Mouse (Mus musculus) liver, embryonic 13.5 days (tissue): ENCODE measurements around the gene Ssna1. TPM values are rescaled to one million over a fixed set of nuclear protein-coding genes. Genes with fewer than 3 reads are reported as not detected.
A peak's percentile ranks its signal among the peaks of the same experiment; 100 is the strongest.
"Not testable (repeated sequence)": the region's sequence is repeated elsewhere in the genome, so short reads cannot be mapped to it uniquely, and the experiment has no call there.

Experiments used
- ATAC-seq: fragments of 200-750 bp; cut with Nextera tagmentation; 2 replicates; pipeline ENCODE4 v1.8.0; 2017; ENCODE audit warnings: low read depth, mild to moderate bottlenecking, moderate number of reproducible peaks, moderate library complexity
- DNase-seq: peaks from one replicate; pipeline ENCODE4 v3.0.0; 2022
- H3K27ac ChIP-seq: fragments of 300-500 bp; sonication (generic); 2 replicates; pipeline ENCODE4 v1.5.1; 2015; ENCODE audit warnings: moderate library complexity, mild to moderate bottlenecking, inconsistent platforms
- H3K27me3 ChIP-seq: fragments of 300-500 bp; sonication (generic); 2 replicates; pipeline ENCODE4 v1.6.1; 2015; ENCODE audit warnings: mild to moderate bottlenecking, inconsistent platforms
- H3K36me3 ChIP-seq: fragments of 300-500 bp; sonication (generic); 2 replicates; pipeline ENCODE4 v1.6.1; 2015; ENCODE audit warnings: mild to moderate bottlenecking, inconsistent platforms
- H3K4me1 ChIP-seq: fragments of 300-500 bp; sonication (generic); replicated peaks from 2 replicates; pipeline ENCODE4 v1.6.1; 2015; ENCODE audit warnings: inconsistent platforms
- H3K4me2 ChIP-seq: fragments of 300-500 bp; sonication (generic); 2 replicates; pipeline ENCODE4 v1.6.1; 2015; ENCODE audit warnings: inconsistent platforms, mild to moderate bottlenecking, moderate library complexity
- H3K4me3 ChIP-seq: fragments of 300-500 bp; sonication (generic); replicated peaks from 2 replicates; pipeline ENCODE4 v1.5.1; 2015; ENCODE audit warnings: mild to moderate bottlenecking, inconsistent platforms
- H3K9ac ChIP-seq: fragments of 300-500 bp; sonication (generic); 2 replicates; pipeline ENCODE4 v1.6.1; 2015; ENCODE audit warnings: mild to moderate bottlenecking, inconsistent platforms
- H3K9me3 ChIP-seq: fragments of 300-500 bp; sonication (generic); replicated peaks from 2 replicates; pipeline ENCODE4 v1.6.1; 2016; ENCODE audit warnings: inconsistent platforms
- WGBS: fragments of 180-500 bp; shearing (Covaris S2); methylation state at CpG from one replicate; pipeline ENCODE4 v1.1.7; 2015; ENCODE audit not compliant: insufficient replicate concordance; 5-methylcytosine and 5-hydroxymethylcytosine counted together
- polyA plus RNA-seq: library from polyadenylated mRNA; unstranded; fragments of >200 nt; fragmentation: Nextera tagmentation; extraction: Ambion mirVana; gene quantifications from 2 replicates; pipeline ENCODE4 v1.2.1, GENCODE M21; 2015

Ssna1 gene
- polyA plus RNA-seq, 1 experiment from 2014 or later = 158 TPM

DNA sequence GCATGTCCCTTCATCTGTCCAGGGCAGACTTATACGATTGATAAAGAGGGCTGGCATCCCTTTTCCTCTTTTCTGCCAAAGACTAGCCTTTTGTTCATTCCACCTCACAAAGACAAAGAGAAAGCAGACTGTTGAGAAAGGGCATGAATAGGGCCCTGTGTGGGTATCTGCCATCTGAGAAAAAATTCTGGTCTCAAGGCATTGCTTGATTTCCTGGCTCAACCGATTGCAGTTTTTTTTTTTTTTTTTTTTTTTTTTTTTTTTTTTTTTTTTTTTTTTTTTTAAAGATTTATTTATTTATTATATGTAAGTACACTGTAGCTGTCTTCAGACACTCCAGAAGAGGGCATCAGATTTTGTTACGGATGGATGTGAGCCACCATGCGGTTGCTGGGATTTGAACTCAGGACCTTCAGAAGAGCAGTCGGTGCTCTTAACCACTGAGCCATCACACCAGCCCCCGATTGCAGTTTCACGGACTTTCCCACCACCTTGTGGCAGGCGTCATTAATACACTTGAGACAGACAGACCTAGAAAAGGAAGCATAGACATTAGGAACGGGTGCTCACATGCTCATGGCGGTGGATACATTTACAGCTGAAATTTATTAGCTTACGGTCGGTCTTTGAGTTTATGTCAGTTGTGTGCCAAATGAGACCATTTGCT is 15.7 kb downstream of the Ssna1 start:
- WGBS = 35% methylated on average over 12 of the region's 12 CpGs
- Histone ChIP-seq H3K36me3 (peaks cover 22% of the 10 kb centered on the region), H3K27ac (peak overlapping the region; percentile 89), H3K4me3 (peak overlapping the region; percentile 99), H3K9ac (peak overlapping the region; percentile 88), H3K4me2 (peak overlapping the region; percentile 92), H3K4me1 (peaks cover 31% of the 10 kb centered on the region)
- H3K27me3 ChIP-seq, H3K9me3 ChIP-seq, ATAC-seq: not testable (repeated sequence)
- DNase-seq = peak; percentile 52

- peak; percentile 85 for ATAC-seq
- under 1% methylated on average over 39 of the region's 39 CpGs for WGBS
Observed at GRCm38 (mm10) chr2:25255284-25255779, 16.9 kb downstream of the Ssna1 start, which contains the start of gene Tmem203. Gene Tmem203 (plus strand): TSS chr2:25255439.

DNA sequence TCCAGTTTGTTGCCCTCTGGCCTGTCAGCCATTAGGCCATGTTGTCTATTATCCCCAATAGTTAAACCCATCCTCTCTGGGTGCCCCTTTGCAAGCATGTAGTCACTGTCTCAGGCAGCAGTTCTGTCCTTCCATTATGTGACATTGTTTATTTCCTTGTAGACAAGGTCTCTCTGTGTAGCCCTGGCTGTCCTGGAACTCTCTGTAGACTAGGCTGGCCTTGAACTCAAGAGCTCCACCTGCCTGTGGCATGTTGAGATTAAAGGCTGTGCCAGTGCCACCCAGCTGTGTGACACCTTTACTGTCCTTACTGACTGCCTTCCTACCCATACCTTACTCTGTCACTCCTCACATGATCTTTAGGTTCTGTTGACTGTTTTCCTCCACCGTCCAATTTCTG is 19.9 kb downstream of the Ssna1 start:
- peaks cover 64% of the 10 kb centered on the region for H3K36me3 ChIP-seq
- H3K4me2 ChIP-seq = no peak overlapping the region
- H3K9ac ChIP-seq = no peak overlapping the region
- peaks cover 23% of the 10 kb centered on the region for H3K4me1 ChIP-seq
- H3K9me3 ChIP-seq = no peaks in the 10 kb centered on the region
- 74% methylated on average over 1 of the region's 1 CpGs for WGBS
- H3K27ac ChIP-seq = no peak overlapping the region
- H3K27me3 ChIP-seq = no peaks in the 10 kb centered on the region
- DNase-seq = no peak
- no peak overlapping the region for H3K4me3 ChIP-seq
- no peak for ATAC-seq

More at GRCm38 (mm10) chr2:25255284-25255779, 16.9 kb downstream of the Ssna1 start, which contains the start of gene Tmem203:
- Histone ChIP-seq H3K27me3 (no peaks in the 10 kb centered on the region), H3K4me2 (peak within 1 kb of the TSS; percentile 92), H3K4me1 (peaks cover 29% of the 10 kb centered on the region), H3K9me3 (no peaks in the 10 kb centered on the region), H3K27ac (peak within 1 kb of the TSS; percentile 89), H3K4me3 (peak within 1 kb of the TSS; percentile 99), H3K36me3 (peaks cover 34% of the 10 kb centered on the region), H3K9ac (peak within 1 kb of the TSS; percentile 88)
- DNase-seq = peak; percentile 85

DNA sequence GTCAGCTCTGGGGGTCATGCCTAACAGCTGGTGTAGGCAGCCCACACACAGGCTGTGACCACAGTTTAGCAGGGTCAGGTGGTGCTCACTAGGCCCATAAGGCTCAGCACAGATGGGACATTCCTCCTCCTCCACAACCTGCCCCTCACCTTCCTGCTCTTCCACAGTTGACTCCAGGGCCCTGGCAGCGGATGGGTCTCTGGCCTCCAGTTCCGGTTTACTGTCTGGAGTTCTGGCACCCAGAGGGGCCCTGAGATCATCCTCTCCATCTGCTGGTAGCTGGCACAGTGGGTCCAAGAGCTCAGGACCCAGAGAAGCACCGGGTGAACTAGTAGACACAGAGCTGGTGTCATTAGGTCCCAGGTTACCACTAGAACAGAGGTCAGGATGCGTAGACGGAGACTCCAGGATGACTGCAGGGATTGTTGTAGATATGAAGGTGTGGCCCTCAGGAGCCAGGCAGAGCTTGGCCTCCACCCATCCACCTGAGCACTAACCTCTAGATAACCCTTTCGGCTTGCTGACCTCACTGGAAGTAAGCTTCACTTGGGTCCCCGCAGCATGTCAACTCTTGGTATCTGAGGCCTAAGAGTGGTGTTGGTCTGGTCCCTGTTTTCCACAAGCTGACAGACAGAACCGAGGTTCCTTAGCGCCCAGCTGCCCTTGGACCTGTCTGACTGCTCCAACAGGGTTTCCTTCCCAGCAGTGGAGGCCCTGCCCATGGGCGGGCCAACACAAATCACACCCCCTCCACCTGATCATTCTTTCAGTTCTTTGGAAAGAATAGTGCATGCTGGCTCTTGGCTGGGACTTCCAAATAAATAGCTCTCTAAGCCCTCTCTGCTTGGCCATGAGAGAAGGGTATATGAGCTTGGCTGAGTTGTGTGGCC is 25.8 kb downstream of the Ssna1 start, which contains the start of gene AL732309.1:
AL732309.1 (minus strand) TSS at position 681 of the 890 bp plus-strand sequence.
- Histone ChIP-seq H3K36me3 (peaks cover 58% of the 10 kb centered on the region), H3K4me2 (no peak within 1 kb of the TSS), H3K9ac (no peak within 1 kb of the TSS), H3K4me1 (peaks cover 15% of the 10 kb centered on the region), H3K27ac (no peak within 1 kb of the TSS), H3K27me3 (peaks cover 30% of the 10 kb centered on the region), H3K9me3 (no peaks in the 10 kb centered on the region), H3K4me3 (no peak within 1 kb of the TSS)
- no peak for ATAC-seq
- 83% methylated on average over 10 of the region's 10 CpGs for WGBS
- no peak for DNase-seq

- ATAC-seq (no peak), DNase-seq (no peak)
- H3K27ac ChIP-seq = no peak overlapping the region
- no peak overlapping the region for H3K9ac ChIP-seq
- H3K27me3 ChIP-seq = peaks cover 37% of the 10 kb centered on the region
- WGBS = 80% methylated on average over 4 of the region's 4 CpGs
- H3K4me1 ChIP-seq = peaks cover 28% of the 10 kb centered on the region
- H3K36me3 ChIP-seq = peaks cover 35% of the 10 kb centered on the region
- no peak overlapping the region for H3K4me3 ChIP-seq
- H3K9me3 ChIP-seq = no peaks in the 10 kb centered on the region
- no peak overlapping the region for H3K4me2 ChIP-seq
Observed at GRCm38 (mm10) chr2:25244144-25244543, 28.1 kb downstream of the Ssna1 start.

- Histone ChIP-seq H3K27me3 (peaks cover 37% of the 10 kb centered on the region), H3K4me3 (no peak overlapping the region), H3K4me2 (no peak overlapping the region), H3K9ac (no peak overlapping the region), H3K36me3 (peaks cover 27% of the 10 kb centered on the region), H3K4me1 (peaks cover 28% of the 10 kb centered on the region), H3K9me3 (no peaks in the 10 kb centered on the region), H3K27ac (no peak overlapping the region)
- 69% methylated on average over 8 of the region's 8 CpGs for WGBS
- ATAC-seq = no peak
- DNase-seq = no peak
Observed at GRCm38 (mm10) chr2:25243342-25243741, 28.9 kb downstream of the Ssna1 start.

GRCm38 (mm10) chr2:25242101-25242506 is 30.1 kb downstream of the Ssna1 start, which contains the start of the genes Rnf208 and Cysrt1:
Gene Rnf208 (plus strand): TSS chr2:25242255.
Gene Cysrt1 (minus strand): TSS chr2:25242452.
- WGBS = under 1% methylated on average over 57 of the region's 59 CpGs
- Histone ChIP-seq H3K27ac (no peak within 1 kb of the TSS), H3K9ac (peak within 1 kb of the TSS; percentile 65), H3K36me3 (peaks cover 14% of the 10 kb centered on the region), H3K4me2 (peak within 1 kb of the TSS; percentile 84), H3K4me3 (peak within 1 kb of the TSS; percentile 57), H3K27me3 (peaks cover 37% of the 10 kb centered on the region), H3K4me1 (peaks cover 28% of the 10 kb centered on the region), H3K9me3 (no peaks in the 10 kb centered on the region)
- DNase-seq = no peak
- no peak for ATAC-seq

DNA sequence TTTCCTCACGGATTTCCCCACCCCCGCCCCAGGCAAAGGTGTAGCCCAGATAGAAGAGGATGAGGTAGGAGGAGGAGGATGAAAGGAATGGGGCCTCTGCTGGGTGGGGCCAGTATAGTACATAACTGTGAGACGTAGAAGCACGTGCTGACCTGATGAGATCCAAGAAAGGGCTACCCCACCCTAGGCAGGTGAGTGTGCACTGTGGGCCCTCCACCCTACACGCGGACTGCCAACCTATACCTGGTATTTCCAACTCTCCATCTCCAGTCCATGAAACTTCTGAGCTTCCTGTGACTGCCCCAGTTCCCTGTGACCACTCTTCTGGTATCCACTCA is 30.8 kb downstream of the Ssna1 start:
- H3K4me1 ChIP-seq = peaks cover 32% of the 10 kb centered on the region
- 12% methylated on average over 6 of the region's 6 CpGs for WGBS
- peaks cover 37% of the 10 kb centered on the region for H3K27me3 ChIP-seq
- H3K36me3 ChIP-seq = peaks cover 8% of the 10 kb centered on the region
- peak overlapping the region; percentile 57 for H3K4me3 ChIP-seq
- no peaks in the 10 kb centered on the region for H3K9me3 ChIP-seq
- DNase-seq (no peak), ATAC-seq (peak; percentile 22)
- no peak overlapping the region for H3K27ac ChIP-seq
- H3K9ac ChIP-seq = peak overlapping the region; percentile 65; the same call in 1 of the 2 replicates
- H3K4me2 ChIP-seq = peak overlapping the region; percentile 84

GRCm38 (mm10) chr2:25240723-25241437 is 31.4 kb downstream of the Ssna1 start:
- DNase-seq = peak; percentile 60
- 2% methylated on average over 29 of the region's 29 CpGs for WGBS
- Histone ChIP-seq H3K27ac (no peak overlapping the region), H3K4me3 (peak overlapping the region; percentile 57), H3K36me3 (peaks cover 3% of the 10 kb centered on the region), H3K9ac (peak overlapping the region; percentile 57), H3K4me1 (peaks cover 37% of the 10 kb centered on the region), H3K9me3 (no peaks in the 10 kb centered on the region), H3K27me3 (peaks cover 41% of the 10 kb centered on the region), H3K4me2 (peak overlapping the region; percentile 84)
- ATAC-seq = peak; percentile 73

DNA sequence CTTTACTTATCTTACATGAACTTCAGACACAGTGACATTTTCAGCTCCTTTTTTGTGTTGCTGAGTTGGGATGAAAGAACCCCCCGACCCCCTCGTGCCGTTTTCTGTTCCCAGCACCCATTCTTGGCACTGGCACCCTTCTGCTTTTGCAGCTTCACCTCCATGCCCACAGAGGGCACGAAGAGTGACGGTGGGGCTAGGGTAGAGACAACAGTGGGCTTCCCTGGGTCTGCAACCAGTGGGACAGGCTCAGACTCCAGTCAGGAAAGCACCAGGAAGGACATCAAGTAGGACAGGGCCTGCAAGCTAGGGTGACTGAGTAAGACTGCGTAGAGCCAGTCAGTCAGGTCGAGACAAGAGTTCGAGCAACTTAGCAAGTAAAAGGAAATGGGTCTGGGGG is 31.9 kb downstream of the Ssna1 start:
- 41% methylated on average over 8 of the region's 8 CpGs for WGBS
- Histone ChIP-seq H3K27me3 (peaks cover 43% of the 10 kb centered on the region), H3K4me2 (peak overlapping the region; percentile 84), H3K4me3 (peak overlapping the region; percentile 57), H3K27ac (no peak overlapping the region), H3K9ac (peak overlapping the region; percentile 57), H3K9me3 (no peaks in the 10 kb centered on the region), H3K36me3 (no peaks in the 10 kb centered on the region), H3K4me1 (peaks cover 37% of the 10 kb centered on the region)
- ATAC-seq (no peak), DNase-seq (no peak)
